Mouse (Mus musculus): ENCODE measurements at regions not wholly inside any gene's neighbourhood (a gene's known extent, or its start where the extent isn't known, plus 50 kb on each side); places are given as distances from the start of the nearest gene placed in this dataset.

DNA sequence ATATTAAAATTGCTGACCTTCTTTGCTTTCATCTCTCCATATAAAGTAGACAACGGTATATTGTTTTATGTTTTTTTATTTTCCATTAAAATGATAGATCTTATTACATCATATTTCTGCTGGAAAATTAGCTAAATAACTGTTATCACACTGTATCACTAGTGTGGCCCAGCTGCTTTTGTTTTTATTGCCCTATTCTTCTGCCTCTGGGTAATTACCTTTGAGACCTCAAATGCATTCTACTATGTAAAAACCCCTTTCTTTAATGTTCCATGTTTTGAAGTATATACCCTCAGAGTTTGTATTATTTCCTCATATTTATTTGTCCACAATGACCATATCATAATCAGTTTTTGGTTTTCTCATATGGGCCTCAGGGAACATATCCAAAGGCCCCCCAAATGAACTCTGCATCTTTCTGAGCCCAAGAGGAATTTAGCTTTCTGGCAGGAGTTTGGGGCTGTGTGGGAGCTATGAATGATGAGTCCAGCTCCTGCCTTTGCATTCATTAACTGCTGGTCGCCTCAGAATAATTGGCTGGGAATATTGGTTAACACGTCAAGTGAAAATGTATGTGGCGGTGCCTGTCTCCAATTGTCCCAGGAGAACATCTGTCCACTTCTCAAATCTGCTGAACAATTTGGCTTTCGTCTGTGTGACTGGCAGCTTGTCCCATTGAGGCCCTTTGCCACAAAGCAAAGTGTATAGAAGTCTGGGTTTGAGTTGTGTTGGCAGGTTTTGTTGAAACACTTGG is 721.1 kb upstream of the Slit2 start:
- TF ChIP-seq CTCF (IDR thresholded peaks at IDR 0.05; ENCODE audit: extremely low read depth, insufficient read depth, low read length) = no peak
- no peak for TF ChIP-seq POLR2A (IDR thresholded peaks at IDR 0.05; ENCODE audit: extremely low read depth, insufficient read depth, low read length)

All from cortical plate, adult 2 months (tissue).